Mouse (Mus musculus) retina, adult 2 months (tissue): ENCODE measurements around the gene Midn.
A peak's percentile ranks its signal among the peaks of the same experiment; 100 is the strongest.

Source experiments
- DNase-seq: peaks from one replicate; pipeline ENCODE4 v3.0.0-alpha.2; 2012; ENCODE audit warnings: low read depth, low spot score

Midn gene

DNA sequence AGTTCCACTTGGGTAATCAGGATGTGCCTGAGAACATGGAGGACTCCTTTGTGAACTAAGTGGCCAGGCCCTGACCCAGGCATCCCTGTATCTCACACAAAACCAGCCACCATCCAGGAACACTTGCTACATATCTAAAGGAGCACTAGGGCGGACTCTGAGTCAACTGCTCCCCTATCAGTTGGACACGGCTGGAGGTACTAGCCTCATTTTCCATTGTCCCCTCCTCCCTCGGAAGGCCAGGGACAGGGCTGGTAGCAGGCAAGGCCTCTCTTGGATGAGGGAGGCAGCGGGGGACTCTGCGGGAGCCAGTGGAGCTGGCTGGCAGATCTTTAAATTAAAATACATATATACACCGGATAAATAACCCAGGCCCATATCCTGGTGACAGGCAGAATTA is 45.9 kb downstream of the Midn start:
- no peak for DNase-seq

DNA sequence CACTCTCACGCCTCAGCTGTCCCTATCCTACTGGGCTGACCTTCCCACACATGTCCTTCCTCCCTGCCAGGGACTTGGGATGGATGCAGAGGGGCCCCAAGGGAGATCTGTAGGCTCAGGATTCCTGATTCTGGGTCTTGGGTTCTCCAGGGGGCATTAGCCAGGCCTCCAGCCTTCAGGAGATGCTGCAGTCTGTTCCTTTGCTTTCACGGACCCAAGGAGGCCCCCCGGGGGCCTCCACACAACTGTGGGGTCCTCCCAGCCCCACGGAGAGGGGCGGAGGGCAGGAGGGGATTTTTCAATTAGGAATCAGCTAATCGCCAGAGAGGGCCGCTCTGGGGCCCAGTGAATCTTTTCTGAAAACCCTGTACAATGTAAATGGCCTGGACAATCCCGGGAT is 46.4 kb downstream of the Midn start:
- DNase-seq, result no peak

DNA sequence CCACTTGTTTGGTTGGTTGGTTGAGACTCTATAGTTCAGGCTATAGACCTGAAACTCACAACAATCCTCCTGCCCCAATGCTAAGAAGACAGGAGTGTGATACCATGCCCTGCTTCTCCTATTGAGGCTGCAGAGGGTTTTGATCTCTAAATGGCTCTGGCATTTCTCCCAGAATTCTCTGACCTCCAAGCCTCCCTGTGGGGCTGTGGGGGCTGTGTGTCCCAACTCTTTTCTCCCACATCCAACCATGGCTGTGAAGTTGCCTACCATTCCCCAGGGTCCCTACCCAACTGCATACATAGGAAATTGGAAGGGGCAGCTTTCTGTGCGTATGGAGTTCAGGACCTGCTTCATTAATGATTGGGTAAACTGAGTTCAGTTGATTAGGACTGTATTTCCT is 48.1 kb downstream of the Midn start:
- DNase-seq, result no peak

DNA sequence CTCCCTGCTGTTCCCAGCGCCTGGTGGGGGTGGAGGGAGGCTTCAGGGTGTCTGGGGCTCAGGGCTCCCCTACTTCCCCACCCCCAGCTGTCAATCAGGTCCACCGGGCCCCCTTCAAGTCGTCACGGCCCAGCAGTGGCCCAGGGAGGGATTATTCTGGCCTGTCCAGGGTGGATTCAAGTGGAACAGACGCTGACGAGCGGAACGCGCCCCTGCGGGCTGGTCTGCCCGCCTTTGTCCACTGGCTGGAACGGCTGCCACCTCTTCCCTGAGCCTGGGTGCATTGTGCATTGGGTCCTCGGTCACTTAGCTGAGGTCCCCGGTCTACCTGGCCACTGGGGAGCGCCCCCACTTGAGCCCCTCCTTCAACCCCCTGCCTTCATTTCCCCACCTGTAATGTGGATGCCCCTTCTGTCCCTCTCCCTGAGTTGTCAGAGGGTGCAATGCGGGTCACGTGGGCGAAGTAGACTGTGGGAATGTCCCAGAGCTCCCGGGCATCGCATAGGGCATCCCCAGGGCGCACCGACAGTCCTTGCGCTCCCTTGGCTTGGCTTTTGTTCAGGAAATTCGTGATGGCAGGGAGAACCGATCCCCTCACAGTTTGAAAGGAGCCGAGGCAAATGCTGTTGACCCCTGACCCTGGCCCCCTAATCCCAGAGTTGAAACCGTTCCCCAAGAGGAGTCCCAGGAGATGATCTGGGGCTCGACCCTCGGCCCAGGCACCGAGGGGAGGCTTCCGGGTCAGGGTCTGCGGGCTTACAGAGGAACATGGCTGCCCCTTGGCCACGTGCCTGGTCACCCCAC is 48.9 kb downstream of the Midn start:
- DNase-seq, result no peak

DNA sequence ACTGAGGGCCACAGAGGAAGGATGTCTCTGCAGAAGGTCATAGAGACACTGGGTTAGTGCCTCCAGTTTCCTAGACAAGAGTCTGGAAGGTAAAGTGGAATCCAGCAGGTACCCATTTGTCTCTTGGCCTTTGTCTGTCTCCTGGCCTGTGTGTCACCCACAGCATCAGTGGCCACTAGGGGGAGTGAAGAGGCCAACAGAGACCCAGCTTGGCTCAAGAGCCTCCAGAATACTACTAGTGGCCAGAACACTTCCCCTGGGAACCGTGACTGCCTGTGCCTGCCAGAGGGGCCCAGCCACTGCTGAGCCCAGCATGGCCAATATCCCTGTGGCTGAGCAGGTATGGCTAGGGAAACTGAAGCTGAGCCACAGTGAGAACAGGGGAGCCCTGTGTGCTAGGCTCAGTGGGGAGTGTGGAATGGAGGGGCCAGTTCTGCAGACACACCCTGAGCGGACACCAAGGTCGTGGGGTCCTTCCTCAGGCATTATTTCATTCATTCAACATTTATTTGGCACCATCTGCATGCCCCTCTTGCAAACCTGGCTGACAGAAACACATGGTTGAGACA is 51.5 kb downstream of the Midn start:
- DNase-seq, result peak; percentile 60

DNA sequence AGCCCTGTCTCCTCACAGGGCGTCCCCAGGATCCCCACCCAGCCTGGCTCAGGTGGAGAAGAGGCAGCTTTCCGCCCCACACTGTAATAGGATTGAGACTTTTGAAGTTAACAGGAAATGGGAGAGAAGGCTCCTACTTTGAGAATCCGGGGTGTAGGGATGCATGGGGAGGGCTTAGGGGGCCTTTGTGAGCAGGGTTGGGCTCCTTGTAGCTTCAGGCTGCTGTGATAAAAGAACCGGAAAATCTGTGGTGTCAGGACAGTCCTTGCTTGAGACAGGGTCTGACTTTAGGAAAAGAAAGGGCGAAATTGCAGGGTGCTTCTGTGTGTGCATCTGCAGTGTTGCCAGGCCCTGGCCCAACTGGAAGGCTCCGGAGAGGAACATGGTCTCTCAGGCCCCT is 52.4 kb downstream of the Midn start:
- DNase-seq, result no peak

DNA sequence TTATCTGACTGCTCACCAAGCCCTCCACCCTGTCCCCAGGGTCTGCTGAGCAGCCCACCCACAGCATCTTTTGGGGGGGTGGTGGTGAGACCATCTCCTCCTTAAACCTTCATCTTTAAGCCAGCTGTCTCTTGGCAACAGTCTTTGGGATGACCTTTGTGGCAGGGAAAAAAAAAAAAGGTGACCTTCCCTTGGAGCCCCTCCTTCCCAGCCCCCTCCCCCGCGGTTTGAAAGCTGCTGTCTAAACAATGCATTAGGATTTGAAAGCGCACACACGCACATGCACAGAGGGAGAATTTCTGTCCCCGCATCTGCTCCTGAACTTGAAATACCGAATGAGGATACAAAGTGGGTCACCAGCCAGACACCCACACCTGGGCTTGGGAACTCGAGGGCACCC is 56.0 kb downstream of the Midn start:
- DNase-seq, result no peak

DNA sequence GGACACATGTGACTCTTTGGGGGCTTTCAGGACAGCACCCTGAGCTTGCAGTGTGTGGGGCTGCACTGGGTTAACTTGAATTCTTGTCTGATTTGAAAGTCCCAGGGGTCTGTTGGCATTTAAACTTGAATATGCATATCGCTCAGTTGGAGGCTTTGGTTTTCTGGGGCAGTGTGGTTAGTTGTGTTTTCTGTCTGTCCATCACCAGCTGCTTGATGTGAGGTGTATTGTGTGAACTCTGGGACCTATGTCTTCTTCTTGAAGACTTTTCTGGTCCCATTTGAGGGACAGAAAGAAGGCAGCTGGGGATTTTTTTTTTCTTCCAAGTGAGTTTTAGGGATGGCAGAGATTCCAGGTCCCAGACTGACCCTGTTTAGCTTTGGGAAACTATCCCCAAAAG is 59.1 kb downstream of the Midn start:
- DNase-seq, result no peak

DNA sequence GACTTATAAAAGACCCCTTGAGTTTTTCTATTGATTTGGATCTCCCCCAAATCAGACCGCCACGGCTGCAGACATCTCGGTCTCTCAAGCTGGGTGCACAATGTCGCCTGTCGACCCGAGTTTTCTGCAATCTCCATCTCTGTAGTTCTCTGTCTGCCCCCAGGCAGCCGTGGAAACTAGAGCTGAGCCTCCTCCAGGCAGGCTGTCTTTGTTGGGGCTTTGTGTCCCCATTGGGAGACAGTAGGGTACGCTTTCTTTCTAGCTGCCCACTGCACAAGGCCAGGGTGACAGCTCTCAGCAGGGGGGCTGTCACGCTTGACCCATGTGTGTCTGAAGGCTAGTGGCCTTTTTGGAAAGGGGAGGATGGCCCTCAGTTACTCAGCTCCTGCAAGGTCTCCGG is 59.6 kb downstream of the Midn start:
- no peak for DNase-seq
